Mouse (Mus musculus) MEL-GATA-1-ER (cell line): ENCODE results near the gene Minos1.

Experiments used
- DNase-seq: peaks from one replicate; pipeline ENCODE4 v3.0.0-alpha.2; 2012; ENCODE audit warnings: low read depth; ENCODE audit errors: extremely low read depth

The Minos1 gene

DNA sequence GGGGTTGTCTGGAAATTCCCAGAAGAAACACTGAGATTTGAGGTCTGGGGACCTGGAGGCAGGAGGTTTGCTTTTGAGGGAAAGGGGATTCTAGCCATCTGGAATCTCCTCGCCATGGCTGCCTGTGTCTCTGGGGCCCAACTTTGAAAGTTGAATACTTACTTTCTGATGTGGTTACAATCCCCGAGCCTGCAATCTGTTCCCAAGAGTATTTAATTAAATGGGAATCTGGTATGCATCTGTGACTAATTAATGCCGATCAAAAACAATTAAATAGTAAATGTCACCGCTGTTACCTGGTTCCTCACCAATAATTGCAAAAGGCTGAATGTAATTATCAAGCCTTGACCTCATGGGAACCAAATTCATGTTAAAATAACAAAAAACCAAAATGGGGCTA lies 13.7 kb upstream of the Minos1 start:
- DNase-seq, result no peak

DNA sequence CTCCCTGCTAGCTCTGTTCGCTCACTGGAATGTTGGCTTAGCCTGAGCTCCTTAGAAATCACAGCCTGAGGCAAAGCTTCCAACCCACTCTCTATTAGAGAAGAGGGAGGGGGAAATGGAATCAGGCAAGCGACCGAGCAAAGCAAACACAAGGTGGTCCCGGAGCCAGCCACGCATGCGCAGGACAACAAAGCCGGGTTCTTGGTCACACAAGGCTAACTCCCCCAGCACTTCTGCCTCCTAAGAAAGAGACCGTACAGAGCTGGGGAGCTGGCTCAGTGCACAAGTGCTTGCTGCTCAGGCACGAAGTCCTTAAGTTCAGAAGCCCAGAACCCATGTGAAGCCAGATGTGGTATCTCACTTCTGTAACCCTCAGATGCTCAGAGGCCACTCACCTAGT lies 12.1 kb upstream of the Minos1 start:
- DNase-seq, result no peak

DNA sequence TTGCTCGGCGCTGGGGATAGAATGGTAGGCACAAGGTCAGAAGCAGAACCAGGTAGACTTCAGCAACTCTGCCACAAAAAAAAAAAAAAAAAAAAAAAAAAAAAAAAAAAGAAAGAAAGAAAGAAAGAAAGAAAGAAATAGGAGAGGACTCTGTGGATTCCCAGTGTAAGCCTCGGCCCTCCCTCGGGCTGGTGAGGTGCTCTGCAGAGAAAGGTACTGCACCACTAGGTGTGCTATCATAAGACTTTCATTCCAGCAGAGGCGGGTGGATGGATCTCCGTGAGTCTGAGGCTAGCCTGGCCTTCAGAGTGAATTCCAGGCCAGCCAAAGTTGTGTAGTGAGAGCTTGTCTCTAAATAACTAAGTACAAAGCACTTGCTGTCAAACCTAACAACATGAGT lies 10.9 kb upstream of the Minos1 start:
- no peak for DNase-seq

DNA sequence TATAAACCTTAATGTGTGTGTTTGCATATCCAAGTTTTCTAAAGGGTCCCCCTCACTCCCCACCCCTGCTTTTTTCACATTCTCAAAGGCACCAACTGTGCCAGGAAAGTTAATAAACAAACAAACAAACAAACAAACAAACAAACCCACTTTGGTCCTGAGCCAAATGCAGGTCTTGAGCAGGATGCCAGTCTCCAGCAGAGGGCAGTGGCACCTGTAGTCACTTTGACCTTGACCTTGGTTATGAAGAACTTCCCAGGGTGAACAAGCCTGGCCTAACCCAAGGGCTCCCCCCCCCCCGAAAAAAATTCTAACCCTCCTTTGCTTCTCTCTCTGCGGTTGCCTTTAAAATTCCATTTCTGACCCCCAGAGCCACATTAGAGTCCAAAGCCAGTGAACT lies 9.4 kb upstream of the Minos1 start:
- DNase-seq, result no peak

DNA sequence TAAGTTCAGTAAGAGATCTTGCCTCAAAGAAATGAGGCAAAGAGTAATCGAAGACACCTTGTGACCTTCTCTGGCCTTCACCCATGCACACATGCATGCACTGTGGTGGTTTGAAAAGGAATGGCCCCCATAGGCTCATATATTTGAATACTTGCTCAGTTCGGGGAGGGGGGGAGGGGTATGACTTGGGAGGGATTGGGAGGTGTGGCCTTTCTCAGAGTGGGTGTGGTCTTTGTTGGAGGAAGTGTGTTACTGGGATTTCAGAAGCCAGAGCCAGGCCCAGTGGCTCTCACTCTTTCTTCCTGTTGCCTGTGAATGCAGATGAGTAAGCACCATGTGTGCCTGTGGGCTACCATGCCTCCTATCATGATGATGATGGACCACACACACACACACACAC lies 5.1 kb upstream of the Minos1 start:
- DNase-seq, result no peak

DNA sequence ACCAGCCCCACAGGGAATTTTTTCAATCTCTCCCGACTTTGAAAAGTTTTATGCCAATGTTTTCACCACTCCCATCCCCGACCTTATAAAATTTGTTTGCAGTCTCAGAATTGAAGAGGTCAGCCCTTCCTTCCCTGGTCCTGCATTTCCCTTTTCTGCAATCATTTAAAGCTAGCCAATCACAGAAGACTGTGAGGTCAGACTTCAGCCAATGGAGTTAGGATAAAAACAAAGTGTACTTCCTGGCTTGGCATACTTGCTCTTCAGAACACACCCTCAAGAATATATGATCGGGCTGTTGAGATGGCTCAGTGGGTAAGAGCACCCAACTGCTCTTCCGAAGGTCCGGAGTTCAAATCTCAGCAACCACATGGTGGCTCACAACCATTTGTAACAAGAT lies 2.2 kb upstream of the Minos1 start:
- DNase-seq, result no peak

DNA sequence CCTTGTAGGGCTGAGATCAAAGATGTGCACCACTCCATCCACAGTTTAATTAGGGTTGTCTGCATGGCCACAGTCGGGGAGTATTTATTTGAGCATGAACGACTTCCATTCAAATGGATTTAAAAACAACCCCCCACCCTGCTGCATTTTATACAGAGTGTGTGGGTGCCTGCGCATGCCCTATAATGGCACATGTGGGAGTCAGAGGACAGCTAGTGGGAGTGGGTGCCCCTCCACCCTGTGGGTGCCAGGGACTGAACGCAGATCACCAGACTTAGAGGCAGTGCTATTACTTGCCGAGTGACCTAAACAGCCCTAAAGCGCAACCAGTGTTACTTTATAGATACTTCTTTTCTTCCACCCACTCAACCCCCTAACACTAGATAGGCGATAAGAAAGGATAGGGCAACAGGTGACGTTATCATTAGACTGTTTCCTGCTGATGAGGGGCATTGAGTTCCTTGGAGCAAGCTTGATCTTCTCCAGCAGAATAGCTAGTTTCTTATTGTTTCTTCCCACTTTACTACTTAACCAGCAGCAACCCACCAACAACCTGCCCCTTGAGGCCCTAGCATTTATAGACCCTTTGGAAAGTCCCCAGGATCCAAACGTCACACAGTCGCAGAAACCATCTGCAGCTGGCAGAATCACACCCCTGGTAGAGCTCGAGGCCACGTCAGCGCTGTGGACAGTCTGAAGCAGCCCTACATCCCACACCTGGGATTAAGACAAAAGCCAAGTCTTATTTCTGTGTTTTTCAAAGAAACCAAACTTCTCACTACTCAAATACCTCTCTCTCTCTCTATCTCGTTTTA lies 1.2 kb upstream of the Minos1 start:
- peak; percentile 66 for DNase-seq

DNA sequence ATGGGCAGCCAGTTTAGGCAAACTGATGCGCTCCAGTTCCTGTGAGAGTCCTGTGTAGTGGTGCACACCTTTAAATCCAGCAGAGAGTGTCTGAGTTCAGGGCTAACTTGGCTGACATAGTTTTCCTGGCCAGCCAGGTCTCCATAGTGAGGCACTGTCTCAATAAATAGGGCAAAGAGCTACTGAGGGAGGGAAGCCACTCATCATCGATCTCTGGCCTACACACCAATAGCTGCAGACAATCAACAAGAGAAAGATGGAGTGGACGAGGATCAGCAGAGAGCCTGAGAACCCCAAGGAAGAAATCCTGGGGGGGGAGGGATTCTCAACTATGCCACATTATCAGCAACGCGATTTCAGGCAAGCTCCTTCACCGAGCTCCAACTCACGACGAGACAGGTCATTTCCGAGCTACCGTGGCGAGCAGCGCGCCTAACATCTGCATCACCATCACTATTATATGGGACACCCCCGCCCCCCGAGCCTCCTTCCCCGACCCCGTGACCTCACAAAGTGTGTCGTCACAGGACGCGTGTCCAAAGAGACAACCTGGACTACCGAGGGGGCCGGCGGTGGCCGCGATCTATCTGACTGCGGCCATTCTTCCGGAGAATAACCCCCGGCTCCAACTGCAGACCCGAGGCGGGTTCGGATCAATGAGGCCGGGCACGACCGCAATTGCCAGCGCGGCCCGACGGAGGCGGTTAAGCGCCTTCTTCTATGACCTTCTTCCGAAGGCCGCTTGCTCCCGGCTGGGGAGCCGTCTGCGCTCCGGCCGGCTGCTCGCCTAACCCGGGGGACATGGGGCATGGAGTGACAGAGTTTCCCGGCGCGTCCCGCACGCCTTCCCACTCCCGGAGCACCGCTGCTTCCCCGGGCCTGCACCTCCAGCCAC lies 860 bp downstream of the Minos1 start:
- no peak for DNase-seq

DNA sequence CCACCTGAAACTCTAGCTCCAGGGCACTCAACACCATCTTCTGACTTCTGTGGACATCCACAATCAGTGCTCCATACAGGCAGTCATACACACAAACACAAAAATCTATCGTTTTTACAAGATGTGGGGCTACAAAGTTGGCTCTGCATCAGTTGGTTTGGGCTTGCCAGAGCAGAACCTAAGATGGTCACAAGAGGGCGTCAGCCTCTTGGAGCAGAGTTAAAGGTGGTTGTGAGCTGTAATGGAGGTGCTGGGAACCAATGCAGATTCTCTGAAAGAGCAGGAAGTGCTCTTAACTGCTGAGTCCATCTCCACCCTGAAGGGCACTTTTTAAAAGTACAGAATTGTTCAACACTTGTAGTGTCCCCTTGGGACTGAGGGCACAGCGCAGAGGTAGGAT lies 4.4 kb downstream of the Minos1 start:
- DNase-seq, result no peak

DNA sequence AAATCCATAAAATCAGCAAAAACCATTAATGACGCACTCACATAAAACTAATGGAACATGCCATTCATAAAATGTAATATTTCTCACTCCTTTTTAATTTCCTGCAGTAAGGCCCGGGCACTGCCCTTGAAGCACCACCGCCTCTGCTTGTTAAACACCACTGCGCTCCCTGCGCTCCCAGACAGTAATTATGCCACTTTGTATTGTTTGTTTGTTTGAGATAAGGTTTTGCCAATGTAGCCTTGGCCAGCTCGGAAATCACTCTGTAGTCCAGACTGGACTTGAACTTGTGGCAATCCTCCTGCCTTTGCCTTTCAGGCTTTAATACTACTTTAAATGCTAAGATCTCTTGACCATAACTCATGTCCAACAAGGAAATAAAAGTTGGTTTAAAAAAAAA lies 6.0 kb downstream of the Minos1 start:
- no peak for DNase-seq

DNA sequence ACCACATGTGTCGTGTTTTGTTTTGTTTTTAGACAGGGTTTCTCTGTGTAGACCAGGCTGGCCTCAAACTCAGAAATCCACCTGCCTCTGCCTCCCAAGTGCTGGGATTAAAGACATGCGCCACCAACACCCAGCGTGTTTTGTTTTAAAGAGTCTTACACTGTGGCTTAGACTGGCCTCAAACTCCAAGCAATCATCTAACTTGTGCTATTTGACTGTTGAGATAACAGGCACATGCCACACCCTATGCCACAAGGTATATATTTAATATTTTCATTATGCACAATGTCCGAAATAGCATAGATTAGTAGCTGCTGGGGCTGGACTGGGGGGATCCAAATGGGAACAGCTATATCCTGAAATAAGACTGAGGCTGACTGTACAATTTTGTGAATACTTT lies 8.4 kb downstream of the Minos1 start:
- DNase-seq, result no peak

DNA sequence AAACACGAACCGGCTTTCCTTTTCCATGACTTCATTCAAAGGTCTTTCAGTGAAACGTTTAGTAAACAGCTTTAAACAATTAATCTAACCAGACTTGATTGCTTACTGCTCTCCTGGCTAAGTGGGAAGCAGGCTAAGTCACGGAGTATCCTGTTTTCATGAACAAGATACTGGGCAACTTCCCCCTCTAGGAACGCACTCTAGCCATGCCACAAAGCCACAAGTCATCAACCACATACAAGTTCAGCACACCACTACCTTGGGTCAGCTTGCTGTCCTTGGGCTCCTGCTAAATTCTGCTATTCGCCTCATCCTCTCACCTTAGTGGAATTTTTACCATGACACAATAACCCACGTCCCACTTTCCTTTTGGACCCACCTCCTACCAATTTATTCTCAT lies 9.9 kb downstream of the Minos1 start:
- no peak for DNase-seq

DNA sequence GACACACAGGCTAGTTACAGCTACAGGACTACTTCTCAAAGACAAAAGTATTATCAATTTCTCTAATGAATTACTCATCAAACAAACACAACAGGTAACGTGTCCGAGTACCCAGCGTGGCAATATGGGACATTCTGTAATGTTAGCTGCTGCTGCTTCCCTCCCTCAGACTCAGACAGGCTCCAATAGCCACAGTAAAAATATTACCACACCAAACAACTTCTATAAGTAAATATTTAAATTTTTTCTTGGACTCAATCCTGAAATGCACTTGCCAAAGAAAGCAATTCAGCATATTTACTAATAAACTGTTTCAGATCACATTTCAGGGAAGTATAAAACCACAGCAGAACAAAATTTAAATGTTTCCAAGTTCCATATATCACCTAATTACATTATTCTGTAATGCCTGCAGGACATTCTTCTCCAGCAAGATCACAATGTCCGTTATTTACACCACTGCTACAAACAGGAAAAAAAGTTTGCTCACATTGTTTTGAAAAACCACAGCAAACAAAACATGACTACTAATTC lies 10.6 kb downstream of the Minos1 start:
- DNase-seq, result no peak

DNA sequence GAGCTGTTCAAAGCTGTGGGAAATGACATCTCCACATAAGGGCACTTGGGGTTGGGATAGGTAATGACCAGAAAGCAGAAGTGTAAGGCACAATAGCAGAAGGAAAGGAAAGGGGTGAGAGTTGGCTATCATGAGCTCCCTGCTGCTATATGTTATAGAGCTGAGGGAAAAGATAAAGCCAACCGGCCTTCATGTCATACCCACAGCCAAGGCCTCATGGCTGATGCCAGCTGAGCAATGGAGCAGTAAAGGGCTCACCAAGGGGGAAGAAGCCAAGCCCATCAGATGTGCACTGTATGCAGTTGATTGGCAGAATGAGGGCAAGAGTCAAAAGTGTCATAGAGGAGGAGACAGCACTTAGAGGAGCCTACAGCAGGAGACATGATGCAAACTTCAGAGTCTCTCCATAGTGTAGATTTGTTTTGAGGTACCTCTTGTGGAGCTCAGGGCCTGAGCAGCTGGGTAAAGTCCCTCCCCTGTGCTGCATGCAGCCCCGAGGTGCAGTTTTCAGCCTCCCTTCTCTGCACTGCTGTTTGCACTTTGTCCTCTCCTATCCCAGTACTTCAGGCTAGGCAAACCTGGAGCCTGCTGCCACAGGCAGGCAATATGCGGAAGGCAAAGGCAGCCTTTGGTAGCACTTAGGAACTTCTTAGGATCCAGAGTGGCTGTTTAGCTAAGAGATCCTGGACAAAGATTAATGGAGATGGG lies 14.4 kb downstream of the Minos1 start:
- DNase-seq, result peak; percentile 86

DNA sequence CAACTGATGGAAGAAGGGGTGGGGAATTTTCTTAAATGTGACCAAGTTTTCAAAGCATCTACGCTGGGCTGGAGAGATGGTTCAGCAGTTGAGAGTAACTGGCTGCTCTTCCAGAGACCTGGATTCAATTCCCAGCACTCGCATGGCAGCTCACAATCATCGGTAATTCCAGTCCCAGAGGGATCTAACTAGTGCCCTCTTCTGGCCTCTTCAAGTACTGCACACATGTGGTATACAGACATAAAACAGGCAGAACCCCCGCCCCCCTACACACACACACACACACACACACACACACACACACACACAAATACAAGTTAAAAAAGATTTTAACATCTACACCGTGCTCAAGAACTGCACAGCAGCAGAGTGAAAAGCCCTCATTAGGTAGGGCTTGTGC lies 15.2 kb downstream of the Minos1 start:
- no peak for DNase-seq

DNA sequence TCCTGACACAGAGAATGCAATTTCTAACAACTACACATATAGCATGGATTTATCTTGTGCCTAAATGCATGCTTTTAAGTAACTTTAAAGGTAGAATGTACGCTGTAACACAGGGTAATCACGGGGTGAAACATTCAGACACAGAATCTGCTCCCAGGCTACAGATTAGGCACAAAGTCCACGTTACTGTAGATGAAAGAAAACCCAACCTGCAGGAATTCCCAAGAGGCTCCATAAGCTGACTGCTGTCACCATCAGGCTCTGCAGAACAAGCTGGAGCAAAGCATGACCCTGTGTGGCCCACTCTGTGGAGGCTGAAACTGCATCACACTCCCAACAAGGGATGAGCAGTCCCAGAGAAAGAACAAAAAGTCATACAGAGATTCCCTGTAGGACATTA lies 18.4 kb downstream of the Minos1 start:
- DNase-seq, result no peak

DNA sequence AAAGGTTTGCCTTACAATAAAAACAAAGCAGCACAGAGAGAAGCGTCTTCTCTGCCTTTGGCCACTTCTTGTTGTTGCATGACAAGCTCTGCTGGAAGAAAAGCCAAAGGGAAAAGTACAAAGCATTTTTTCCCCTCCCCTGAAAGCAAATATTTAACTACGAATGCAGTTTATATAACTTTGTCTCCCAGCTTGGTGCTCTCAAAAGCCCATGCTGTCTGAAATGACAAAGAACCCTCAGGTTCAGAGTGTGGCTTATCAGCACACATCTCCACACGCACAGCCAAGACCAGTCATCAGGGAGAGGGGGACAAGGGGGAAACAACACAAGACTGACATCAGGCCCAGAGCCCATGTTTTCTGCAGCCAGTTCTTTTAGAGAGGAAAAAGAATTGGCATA lies 19.5 kb downstream of the Minos1 start:
- no peak for DNase-seq

DNA sequence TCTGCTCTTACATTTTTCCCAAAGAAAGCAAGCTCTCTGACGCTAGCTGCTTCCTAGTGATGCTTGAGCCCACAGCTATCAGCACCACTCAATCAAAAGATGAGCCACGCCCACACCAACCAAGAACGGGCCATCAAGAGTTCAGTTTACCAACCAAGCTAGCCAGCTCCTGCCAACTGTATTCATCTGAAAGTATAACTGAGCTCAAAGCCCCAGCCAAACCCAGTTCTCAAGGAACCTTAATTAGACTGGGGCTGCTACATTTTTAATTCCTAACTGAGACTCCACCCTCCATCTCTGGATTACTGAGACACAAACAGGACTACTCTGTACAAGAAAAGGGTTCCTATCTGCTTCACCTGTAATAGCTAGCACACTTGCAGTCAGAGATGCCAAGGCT lies 20.1 kb downstream of the Minos1 start:
- no peak for DNase-seq

DNA sequence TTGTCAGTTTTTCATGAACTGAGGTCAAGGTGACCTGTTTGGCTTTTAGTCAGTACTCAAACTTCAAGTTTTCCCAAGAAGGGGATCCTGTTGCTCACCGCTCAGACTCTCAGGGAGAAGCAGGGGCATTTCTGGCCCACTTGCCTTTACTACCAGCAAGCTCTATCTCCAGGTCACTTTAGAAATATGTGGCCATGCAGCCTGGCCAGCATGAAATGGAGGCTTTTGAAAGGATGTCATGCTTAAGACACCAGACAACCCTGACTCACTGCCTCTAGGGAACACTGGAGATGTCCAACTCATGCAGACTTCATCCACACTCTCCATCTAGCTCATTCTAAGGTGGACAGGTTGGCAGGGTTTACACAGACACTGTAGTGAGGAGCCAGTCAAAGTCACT lies 25.5 kb downstream of the Minos1 start:
- no peak for DNase-seq

DNA sequence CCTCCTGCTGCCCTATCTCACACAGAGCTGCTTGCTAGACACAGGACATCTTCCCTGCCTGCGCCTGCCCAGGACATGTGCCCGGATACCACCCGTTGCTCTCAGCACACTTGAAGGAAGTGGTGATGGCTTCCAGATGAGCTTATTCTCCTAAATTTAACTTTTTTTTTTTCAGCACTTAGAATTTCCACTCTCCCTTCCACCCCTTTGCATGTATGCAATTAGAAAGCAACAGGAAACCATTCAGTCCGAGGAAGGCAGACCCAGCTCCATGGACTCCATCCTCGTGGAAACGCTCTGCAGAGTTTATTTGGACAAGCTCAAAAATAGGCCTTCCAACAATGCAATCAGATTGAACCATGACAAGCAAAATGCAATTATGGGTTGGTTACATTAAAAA lies 29.4 kb downstream of the Minos1 start:
- DNase-seq, result no peak

DNA sequence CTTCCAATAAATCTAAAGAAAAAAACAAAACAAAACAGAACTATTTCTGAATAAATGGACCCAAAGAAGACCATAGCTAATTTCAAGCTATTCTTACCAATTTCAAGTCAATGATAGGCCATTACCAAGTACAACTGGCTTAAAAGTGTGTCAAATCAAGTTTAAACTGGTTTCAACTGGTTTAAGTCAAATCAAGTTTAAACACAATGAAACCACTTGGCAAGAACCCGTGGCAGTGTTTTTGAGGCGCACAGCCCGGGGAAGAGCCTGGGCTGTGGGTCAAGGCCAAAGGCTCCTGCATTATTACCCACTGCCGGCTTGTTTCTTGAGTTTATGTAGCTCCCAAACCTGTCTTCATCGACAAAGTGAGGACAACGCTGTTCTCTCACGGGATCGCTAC lies 30.6 kb downstream of the Minos1 start:
- DNase-seq, result no peak

DNA sequence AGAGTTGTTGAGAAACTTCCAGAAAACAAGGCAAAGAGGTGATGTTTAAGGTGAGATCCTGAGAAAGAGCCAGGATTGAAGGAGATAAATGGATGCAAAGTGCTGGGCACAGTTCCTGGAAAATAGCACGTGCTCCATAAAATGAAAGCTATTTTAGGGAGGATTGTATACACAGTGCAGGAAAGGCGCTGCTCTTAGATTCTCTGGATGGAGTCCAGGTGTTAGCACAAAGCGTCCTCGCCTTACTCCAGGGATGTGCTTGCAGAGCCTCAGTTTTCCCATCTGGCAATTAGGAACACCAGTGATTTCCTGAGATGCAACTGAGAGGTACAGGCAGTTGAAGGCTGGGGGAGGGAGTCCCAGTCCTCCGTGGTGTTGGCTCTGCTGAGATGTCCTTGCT lies 34.7 kb downstream of the Minos1 start:
- DNase-seq, result no peak
